Mouse (Mus musculus): ENCODE data around the gene Ap4s1.

Gene Ap4s1

DNA sequence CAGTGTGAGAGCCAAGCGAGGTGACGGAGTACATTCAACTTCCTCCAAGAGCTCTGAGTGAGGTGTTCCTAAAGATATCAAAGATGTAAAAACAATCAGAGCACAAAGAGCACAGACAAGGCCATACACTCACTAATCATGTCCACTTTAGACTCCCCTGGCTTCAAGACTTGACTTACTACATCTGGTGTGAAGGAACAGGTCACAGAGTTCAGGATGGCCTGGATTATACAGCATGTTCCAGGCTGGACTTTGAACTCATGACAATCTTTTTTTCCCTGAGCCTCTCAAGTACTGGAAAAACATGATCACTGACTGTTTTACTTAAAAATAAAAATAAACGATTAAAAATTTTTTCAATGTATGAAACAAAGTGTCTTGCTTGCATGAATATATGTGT lies 68.5 kb downstream of the Ap4s1 start:
- DNase-seq (ENCODE audit: extremely low read depth, low read depth, low spot score), result no peak

DNA sequence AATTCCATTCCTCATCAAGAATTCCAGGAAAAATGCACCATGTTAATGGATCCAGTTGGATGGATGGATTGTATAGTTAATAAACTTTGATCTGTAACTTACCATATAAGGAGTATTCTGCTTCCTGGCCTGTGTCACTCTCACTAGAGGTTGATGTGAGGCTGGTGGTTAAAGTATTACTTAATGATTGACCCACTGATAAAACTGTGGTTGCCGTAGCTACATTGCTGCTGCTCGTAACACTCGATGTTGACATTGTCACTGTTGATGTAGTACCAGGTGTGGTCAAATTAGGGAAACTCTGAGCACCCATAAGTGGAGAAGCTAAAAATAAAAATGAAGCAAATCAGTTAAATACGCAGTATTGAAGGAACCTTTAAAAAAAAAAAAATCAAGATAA lies 76.6 kb downstream of the Ap4s1 start:
- no peak for DNase-seq (ENCODE audit: extremely low read depth, low read depth, low spot score)

DNA sequence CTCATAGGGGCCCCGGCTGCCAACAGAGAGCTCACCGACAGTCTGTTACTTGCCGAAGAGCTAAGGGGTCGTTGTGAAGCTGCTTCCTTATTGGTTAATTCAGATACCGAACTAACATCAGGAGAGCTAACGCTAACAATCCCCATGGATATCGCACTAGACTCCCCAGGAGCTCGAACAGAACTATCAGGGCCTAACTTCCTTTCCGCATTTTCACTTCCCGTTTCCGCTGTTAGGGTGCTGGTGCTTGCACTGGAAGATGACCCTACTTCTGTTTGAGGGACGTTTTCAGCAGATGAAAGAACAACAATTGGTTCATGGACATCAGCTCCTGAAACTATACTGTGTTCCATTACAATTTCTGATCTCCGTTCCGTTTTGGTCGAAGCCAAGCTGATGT lies 77.9 kb downstream of the Ap4s1 start:
- DNase-seq (ENCODE audit: extremely low read depth, low read depth, low spot score), result no peak

DNA sequence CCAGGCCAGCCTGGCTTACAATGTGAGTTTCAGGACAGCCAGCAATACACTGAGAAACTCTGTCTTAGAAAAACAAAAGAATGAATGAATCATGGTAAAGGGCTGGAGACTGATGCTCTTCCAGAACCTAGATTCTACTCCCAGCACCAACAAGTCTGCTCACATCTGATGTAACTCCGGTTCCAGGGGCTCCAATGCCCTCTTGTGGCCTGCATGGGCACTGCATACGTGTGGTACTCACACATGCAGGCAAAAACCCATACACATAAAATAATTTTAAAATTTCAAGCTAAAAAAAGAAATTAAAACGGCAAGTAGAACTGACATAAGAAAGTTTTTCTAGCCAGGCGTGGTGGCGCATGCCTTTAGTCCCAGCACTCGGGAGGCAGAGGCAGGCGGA lies 94.0 kb downstream of the Ap4s1 start:
- DNase-seq (ENCODE audit: extremely low read depth, low read depth, low spot score), result no peak
